Mouse (Mus musculus) stomach, adult 2 months (tissue): Measurements from ENCODE around the gene Smco1. TPM values are rescaled to one million over a fixed set of nuclear protein-coding genes. Genes with fewer than 3 reads are reported as not detected.

ENCODE experiments used
- polyA plus RNA-seq: library from polyadenylated mRNA; depleted of rRNA; stranded (reverse); fragments of >200 nt; gene quantifications from 2 replicates; pipeline ENCODE4 v1.2.3, GENCODE M21; 2012; rRNA removed

Smco1 gene
- polyA plus RNA-seq = 0.04 TPM in 1 of 2 replicates, not detected in the other

GRCm38 (mm10) chr16:32271291-32271690 is at the start of gene Smco1:
Gene Smco1 (plus strand): TSS chr16:32271468.

GRCm38 (mm10) chr16:32246952-32247370 is 24.3 kb upstream of the Smco1 start, which contains the start of the genes Fbxo45 and Wdr53:
Gene Fbxo45 (minus strand): TSS chr16:32247158.
Gene Wdr53 (plus strand): TSS chr16:32247227.

GRCm38 (mm10) chr16:32277308-32278256 is 6.3 kb downstream of the Smco1 start, which contains the start of gene Rnf168:
Gene Rnf168 (plus strand): TSS chr16:32277459.

Other genes with a start within 250 kb of the Smco1 start
- gene Pak2, start 192.1 kb upstream of the Smco1 start, polyA plus RNA-seq = 7.1 TPM in 2 replicates
- gene Pigx, start 171.7 kb upstream of the Smco1 start, polyA plus RNA-seq = 14.1 and 38.1 TPM in 2 replicates
- gene Cep19, start 171.7 kb upstream of the Smco1 start, polyA plus RNA-seq = 12.5 and 16.7 TPM in 2 replicates
- 4.9 and 5.2 TPM in 2 replicates for gene Nrros, start 105.9 kb upstream of the Smco1 start, polyA plus RNA-seq
- not detected in 2 replicates for gene Bex6, start 91.6 kb upstream of the Smco1 start, polyA plus RNA-seq
- gene Fbxo45, start 24.3 kb upstream of the Smco1 start, polyA plus RNA-seq = 0.98 and 1.4 TPM in 2 replicates
- 0.59 and 0.66 TPM in 2 replicates for gene Wdr53, start 24.2 kb upstream of the Smco1 start, polyA plus RNA-seq
- 2.6 and 3.3 TPM in 2 replicates for gene Rnf168, start 6.0 kb downstream of the Smco1 start, polyA plus RNA-seq
- 0.49 and 1.2 TPM in 2 replicates for gene Ubxn7, start 60.8 kb downstream of the Smco1 start, polyA plus RNA-seq
- not detected in 2 replicates for gene Tm4sf19, start 129.0 kb downstream of the Smco1 start, polyA plus RNA-seq
- gene Tctex1d2, start 148.2 kb downstream of the Smco1 start, polyA plus RNA-seq = 0.87 and 2.2 TPM in 2 replicates
- gene Pcyt1a, start 159.5 kb downstream of the Smco1 start, polyA plus RNA-seq = 13.9 and 22.3 TPM in 2 replicates
- gene Slc51a, start 216.4 kb downstream of the Smco1 start, polyA plus RNA-seq = 0.04 and 0.14 TPM in 2 replicates
- not detected in 2 replicates for gene Zdhhc19, start 224.8 kb downstream of the Smco1 start, polyA plus RNA-seq